Mouse (Mus musculus): ENCODE measurements at regions not wholly inside any gene's neighbourhood (a gene's known extent, or its start where the extent isn't known, plus 50 kb on each side); places are given as distances from the start of the nearest gene placed in this dataset.

- DNase-seq, result no peak
These were observed 177.4 kb downstream of the Gsdmc2 start for GRCm38 (mm10) chr15:63667536-63667935.

- DNase-seq, result no peak
These were observed 179.5 kb downstream of the Gsdmc2 start for GRCm38 (mm10) chr15:63665517-63665916.

GRCm38 (mm10) chr15:63664877-63665276 is 180.1 kb downstream of the Gsdmc2 start:
- no peak for DNase-seq

- no peak for DNase-seq
These were observed 182.8 kb downstream of the Gsdmc2 start for GRCm38 (mm10) chr15:63662183-63662582.

- DNase-seq, result no peak
These were observed 186.9 kb downstream of the Gsdmc2 start for GRCm38 (mm10) chr15:63658031-63658521.

GRCm38 (mm10) chr15:63652216-63652961 is 192.6 kb downstream of the Gsdmc2 start:
- peak; percentile 78 to 88 for DNase-seq

GRCm38 (mm10) chr15:63651120-63651519 is 193.9 kb downstream of the Gsdmc2 start:
- no peak for DNase-seq

GRCm38 (mm10) chr15:63648142-63648989 is 196.6 kb downstream of the Gsdmc2 start:
- DNase-seq, result no peak

- no peak for DNase-seq
These were observed 220.2 kb downstream of the Gsdmc2 start for GRCm38 (mm10) chr15:63624814-63625213.

- DNase-seq, result no peak
These were observed 220.7 kb downstream of the Gsdmc2 start for GRCm38 (mm10) chr15:63624249-63624648.

- no peak for DNase-seq
These were observed 228.3 kb downstream of the Gsdmc2 start for GRCm38 (mm10) chr15:63616506-63617208.

- no peak for DNase-seq
These were observed 230.8 kb downstream of the Gsdmc2 start for GRCm38 (mm10) chr15:63614191-63614590.

GRCm38 (mm10) chr15:63613120-63613519 is 231.9 kb downstream of the Gsdmc2 start:
- no peak for DNase-seq

GRCm38 (mm10) chr15:63611161-63611560 is 233.8 kb downstream of the Gsdmc2 start:
- no peak for DNase-seq

- no peak for DNase-seq
These were observed 241.8 kb downstream of the Gsdmc2 start for GRCm38 (mm10) chr15:63603100-63603714.

- DNase-seq, result peak in 1 of 2 experiments; percentile 18
These were observed 243.4 kb downstream of the Gsdmc2 start for GRCm38 (mm10) chr15:63601543-63601942.

- no peak for DNase-seq
These were observed 252.1 kb downstream of the Gsdmc2 start for GRCm38 (mm10) chr15:63592758-63593463.

- no peak for DNase-seq
These were observed 285.7 kb downstream of the Gsdmc2 start for GRCm38 (mm10) chr15:63559293-63559692.

GRCm38 (mm10) chr15:63558691-63559090 is 286.3 kb downstream of the Gsdmc2 start:
- no peak for DNase-seq

GRCm38 (mm10) chr15:63557816-63558215 is 287.2 kb downstream of the Gsdmc2 start:
- DNase-seq, result no peak

- DNase-seq, result no peak
These were observed 291.4 kb downstream of the Gsdmc2 start for GRCm38 (mm10) chr15:63553597-63553996.

All from cerebellum, postnatal 25 days (tissue).